Mouse (Mus musculus): ENCODE measurements at regions not wholly inside any gene's neighbourhood (a gene's known extent, or its start where the extent isn't known, plus 50 kb on each side); places are given as distances from the start of the nearest gene placed in this dataset.

DNA sequence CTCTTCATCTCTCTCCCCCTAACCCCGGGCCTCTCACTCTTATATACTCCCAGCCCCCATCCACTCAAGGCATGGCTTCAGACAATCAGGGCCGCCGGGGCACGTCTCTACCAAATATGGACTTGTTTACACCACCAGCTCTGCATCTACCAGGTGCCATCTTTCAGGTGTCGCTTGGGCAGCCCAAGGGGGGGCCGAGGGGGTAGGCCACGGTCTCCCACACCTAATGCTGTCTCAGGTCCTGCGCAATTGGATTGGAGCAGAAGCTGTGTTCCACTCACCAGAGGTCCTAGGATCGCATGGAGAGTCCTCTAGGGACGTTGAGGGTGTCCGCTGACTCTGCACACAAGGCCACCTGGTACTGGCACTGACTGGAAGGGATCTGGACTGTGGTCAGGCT is 1306.0 kb upstream of the 1700015G11Rik start:
- Histone ChIP-seq H3K4me1 (replicated peaks; ENCODE audit: control insufficient read depth, insufficient read depth, low read length) (no peaks in the 10 kb centered on the region), H3K27me3 (replicated peaks; ENCODE audit: control insufficient read depth, insufficient read depth, low read length) (no peaks in the 10 kb centered on the region), H3K9ac (replicated peaks; ENCODE audit: low read depth, low read length) (no peak overlapping the region), H3K27ac (ENCODE audit: low read length) (no peak overlapping the region), H3K4me3 (replicated peaks; ENCODE audit: low read length) (no peak overlapping the region), H3K4me2 (ENCODE audit: low read length) (no peak overlapping the region), H3K9me3 (ENCODE audit: control insufficient read depth, low read length) (no peaks in the 10 kb centered on the region), H3K36me3 (ENCODE audit: control insufficient read depth, insufficient read depth) (no peaks in the 10 kb centered on the region)
- WGBS = 93% methylated on average over 11 of the region's 11 CpGs
- no peak for ATAC-seq

DNA sequence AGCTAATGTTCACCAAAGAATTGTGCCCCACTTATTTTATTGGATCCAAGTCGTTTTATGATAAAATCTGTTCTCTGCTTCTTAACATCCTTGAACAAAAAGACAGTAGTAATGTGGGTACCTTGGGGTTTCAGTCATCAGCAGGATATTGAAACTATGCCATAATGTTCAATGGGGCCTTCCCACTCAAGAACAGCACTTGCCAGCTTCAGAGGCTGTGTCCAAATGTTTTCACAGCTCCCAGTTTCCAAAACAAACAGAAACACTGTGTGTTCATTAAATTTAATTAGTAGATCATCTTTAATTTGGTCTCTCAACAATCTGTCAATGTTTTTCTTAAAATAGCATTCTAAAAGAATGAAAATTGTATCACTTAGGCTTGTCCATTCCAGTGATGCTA is 1266.5 kb upstream of the 1700015G11Rik start:
- H3K4me2 ChIP-seq (ENCODE audit: low read length) = no peak overlapping the region
- ATAC-seq = 0 out of 2 replicates have a peak, but pooled peaks have one; percentile 36

More for the DNA sequence above, 1266.5 kb upstream of the 1700015G11Rik start:
- no peaks in the 10 kb centered on the region for H3K9me3 ChIP-seq (ENCODE audit: control insufficient read depth, low read length)
- WGBS = 65% methylated on average over 1 of the region's 1 CpGs
- no peak overlapping the region for H3K4me3 ChIP-seq (replicated peaks; ENCODE audit: low read length)
- no peaks in the 10 kb centered on the region for H3K36me3 ChIP-seq (ENCODE audit: control insufficient read depth, insufficient read depth)
- H3K27ac ChIP-seq (ENCODE audit: low read length) = no peak overlapping the region
- H3K27me3 ChIP-seq (replicated peaks; ENCODE audit: control insufficient read depth, insufficient read depth, low read length) = no peaks in the 10 kb centered on the region
- no peak overlapping the region for H3K9ac ChIP-seq (replicated peaks; ENCODE audit: low read depth, low read length)
- H3K4me1 ChIP-seq (replicated peaks; ENCODE audit: control insufficient read depth, insufficient read depth, low read length) = no peaks in the 10 kb centered on the region

Measured in forebrain, embryonic 16.5 days (tissue).